Mouse (Mus musculus): ENCODE data around the gene Slc26a10. TPM values are rescaled to one million over a fixed set of nuclear protein-coding genes. Genes with fewer than 3 reads are reported as not detected.

Slc26a10 gene
- polyA plus RNA-seq (2015; fragmentation: Nextera tagmentation; extraction: Ambion mirVana), result 1.7 and 2.8 TPM in 2 replicates

GRCm38 (mm10) chr10:127179871-127180694 is at the start of gene Slc26a10:
Gene Slc26a10 (minus strand): TSS chr10:127180645.

GRCm38 (mm10) chr10:127211414-127211854 is 31.0 kb upstream of the Slc26a10 start, which contains the start of gene Pip4k2c:
Gene Pip4k2c (minus strand): TSS chr10:127211585.

GRCm38 (mm10) chr10:127195328-127196129 is 15.1 kb upstream of the Slc26a10 start, which contains the start of gene Dtx3:
Gene Dtx3 (minus strand): TSS chr10:127195728.

GRCm38 (mm10) chr10:127189651-127190381 is 9.4 kb upstream of the Slc26a10 start, which contains the start of gene Arhgef25:
Gene Arhgef25 (minus strand): TSS chr10:127190083.

GRCm38 (mm10) chr10:127164631-127165353 is 15.7 kb downstream of the Slc26a10 start, which contains the start of gene B4galnt1:
Gene B4galnt1 (plus strand): TSS chr10:127165225.

Other genes starting within 250 kb of the Slc26a10 start
- 43.0 and 46.3 TPM in 2 replicates for gene Ctdsp2, start 201.9 kb downstream of the Slc26a10 start, polyA plus RNA-seq (2015; fragmentation: Nextera tagmentation; extraction: Ambion mirVana)
- gene Avil, start 179.9 kb downstream of the Slc26a10 start, polyA plus RNA-seq (2015; fragmentation: Nextera tagmentation; extraction: Ambion mirVana), result 0.11 and 0.12 TPM in 2 replicates
- 62.9 and 72.7 TPM in 2 replicates for gene Tsfm, start 149.8 kb downstream of the Slc26a10 start, polyA plus RNA-seq (2015; fragmentation: Nextera tagmentation; extraction: Ambion mirVana)
- gene Mettl1, start 139.2 kb downstream of the Slc26a10 start, polyA plus RNA-seq (2015; fragmentation: Nextera tagmentation; extraction: Ambion mirVana), result 29.7 and 32.8 TPM in 2 replicates
- 0.17 and 0.37 TPM in 2 replicates for gene Eef1akmt3, start 139.1 kb downstream of the Slc26a10 start, polyA plus RNA-seq (2015; fragmentation: Nextera tagmentation; extraction: Ambion mirVana)
- 0.10 and 0.21 TPM in 2 replicates for gene Cyp27b1, start 132.4 kb downstream of the Slc26a10 start, polyA plus RNA-seq (2015; fragmentation: Nextera tagmentation; extraction: Ambion mirVana)
- 0.16 and 0.19 TPM in 2 replicates for gene March9, start 120.5 kb downstream of the Slc26a10 start, polyA plus RNA-seq (2015; fragmentation: Nextera tagmentation; extraction: Ambion mirVana)
- 313 and 366 TPM in 2 replicates for gene Cdk4, start 117.1 kb downstream of the Slc26a10 start, polyA plus RNA-seq (2015; fragmentation: Nextera tagmentation; extraction: Ambion mirVana)
- 63.3 and 77.1 TPM in 2 replicates for gene Tspan31, start 110.4 kb downstream of the Slc26a10 start, polyA plus RNA-seq (2015; fragmentation: Nextera tagmentation; extraction: Ambion mirVana)
- gene Agap2, start 105.4 kb downstream of the Slc26a10 start, polyA plus RNA-seq (2015; fragmentation: Nextera tagmentation; extraction: Ambion mirVana), result 0.04 and 0.05 TPM in 2 replicates
- 36.3 and 44.1 TPM in 2 replicates for gene Os9, start 59.5 kb downstream of the Slc26a10 start, polyA plus RNA-seq (2015; fragmentation: Nextera tagmentation; extraction: Ambion mirVana)
- 1.1 and 1.8 TPM in 2 replicates for gene B4galnt1, start 15.4 kb downstream of the Slc26a10 start, polyA plus RNA-seq (2015; fragmentation: Nextera tagmentation; extraction: Ambion mirVana)
- 20.1 and 22.7 TPM in 2 replicates for gene Arhgef25, start 9.4 kb upstream of the Slc26a10 start, polyA plus RNA-seq (2015; fragmentation: Nextera tagmentation; extraction: Ambion mirVana)
- 30.4 and 37.8 TPM in 2 replicates for gene Dtx3, start 15.1 kb upstream of the Slc26a10 start, polyA plus RNA-seq (2015; fragmentation: Nextera tagmentation; extraction: Ambion mirVana)
- gene Pip4k2c, start 30.9 kb upstream of the Slc26a10 start, polyA plus RNA-seq (2015; fragmentation: Nextera tagmentation; extraction: Ambion mirVana), result 7.4 and 9.7 TPM in 2 replicates
- 0.39 and 0.58 TPM in 2 replicates for gene Kif5a, start 82.7 kb upstream of the Slc26a10 start, polyA plus RNA-seq (2015; fragmentation: Nextera tagmentation; extraction: Ambion mirVana)
- 134 and 144 TPM in 2 replicates for gene Dctn2, start 85.7 kb upstream of the Slc26a10 start, polyA plus RNA-seq (2015; fragmentation: Nextera tagmentation; extraction: Ambion mirVana)
- gene Mbd6, start 108.4 kb upstream of the Slc26a10 start, polyA plus RNA-seq (2015; fragmentation: Nextera tagmentation; extraction: Ambion mirVana), result 7.5 and 7.8 TPM in 2 replicates
- 62.6 and 65.6 TPM in 2 replicates for gene Mars, start 131.1 kb upstream of the Slc26a10 start, polyA plus RNA-seq (2015; fragmentation: Nextera tagmentation; extraction: Ambion mirVana)
- gene Arhgap9, start 141.3 kb upstream of the Slc26a10 start, polyA plus RNA-seq (2015; fragmentation: Nextera tagmentation; extraction: Ambion mirVana), result 3.8 and 5.7 TPM in 2 replicates
- gene Gli1, start 161.3 kb upstream of the Slc26a10 start, polyA plus RNA-seq (2015; fragmentation: Nextera tagmentation; extraction: Ambion mirVana), result 2.0 and 2.2 TPM in 2 replicates
- not detected in 2 replicates for gene Inhbe, start 173.8 kb upstream of the Slc26a10 start, polyA plus RNA-seq (2015; fragmentation: Nextera tagmentation; extraction: Ambion mirVana)
- not detected in 2 replicates for gene Inhbc, start 189.8 kb upstream of the Slc26a10 start, polyA plus RNA-seq (2015; fragmentation: Nextera tagmentation; extraction: Ambion mirVana)
- gene R3hdm2, start 199.7 kb upstream of the Slc26a10 start, polyA plus RNA-seq (2015; fragmentation: Nextera tagmentation; extraction: Ambion mirVana), result 19.0 and 21.7 TPM in 2 replicates